15 mouse cellular contexts compared by ENCODE assay signal in the genomic region with DNA sequence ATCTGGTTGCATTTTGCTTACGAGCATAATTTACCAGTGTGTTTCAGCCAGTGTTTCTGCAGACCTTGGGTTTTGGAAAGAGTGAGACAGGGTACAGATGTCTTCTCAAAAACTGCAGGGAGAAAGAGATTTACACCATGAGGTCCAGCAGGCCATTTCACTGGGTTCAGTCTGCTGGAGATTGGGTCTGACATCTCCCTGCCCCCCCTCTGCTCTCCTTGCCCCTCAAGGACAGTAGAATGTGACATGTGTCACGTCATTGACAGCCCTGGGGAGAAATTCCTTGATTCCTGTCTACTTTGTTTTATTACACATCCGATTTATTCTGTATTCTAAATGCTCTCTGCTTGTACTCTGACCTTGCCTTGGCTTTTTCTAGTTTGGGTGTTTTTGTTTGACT. TPM values are rescaled to one million over a fixed set of nuclear protein-coding genes. Genes with fewer than 3 reads are reported as not detected.
A peak's percentile ranks its signal among the peaks of the same experiment; 100 is the strongest.
DNase-seq lines count a peak whose midpoint lies in the region; ATAC-seq and TF ChIP-seq lines count a peak whose summit lies in the region.
"Had no signal": no experiment of that assay in that cellular context is flagged by ENCODE, and none has a peak within 500 bp of the region (broad histone marks: within the 10 kb centered on the region; RNA-seq: fewer than 3 reads in every experiment).

No protein-coding gene starts in this region.

- intact Hi-C loops in left cerebral cortex, adult 2 months (cut with DNase I) = loop anchor here (5.0 kb wide), 3 partner anchors 182 to 417 kb away; no protein-coding TSS in a partner anchor
- intact Hi-C loops in left cerebral cortex, postnatal 4 days (cut with DNase I) = loop anchor here (5.0 to 10.0 kb wide), 3 partner anchors 120 to 417 kb away; no protein-coding TSS in a partner anchor
- intact Hi-C loops in gastrocnemius, postnatal 14 days (cut with DNase I; ENCODE audit: low total_unique reads) = loop anchor here (10.0 kb wide), 1 partner anchor 100 kb away; no protein-coding TSS in a partner anchor

- no peaks in the 10 kb centered on the region for H3K27me3 ChIP-seq in hindbrain, embryonic 12.5 days
- no peaks in the 10 kb centered on the region for H3K27me3 ChIP-seq in midbrain, embryonic 16.5 days (ENCODE audit: control insufficient read depth, insufficient read depth, low read depth, low read length)
- peaks cover 19% of the 10 kb centered on the region for H3K27me3 ChIP-seq in liver, embryonic 11.5 days (replicated peaks; ENCODE audit: control insufficient read depth, insufficient read depth, low read length)
- H3K27me3 ChIP-seq: embryonic facial prominence, embryonic 15.5 days had no signal

- H3K9me3 ChIP-seq in hindbrain, embryonic 12.5 days (replicated peaks) = no peaks in the 10 kb centered on the region
- no peaks in the 10 kb centered on the region for H3K9me3 ChIP-seq in midbrain, embryonic 16.5 days (replicated peaks; ENCODE audit: control insufficient read depth, low read length, poor library complexity, severe bottlenecking)
- H3K9me3 ChIP-seq in liver, embryonic 11.5 days (ENCODE audit: control insufficient read depth, low read length) = no peaks in the 10 kb centered on the region
- H3K9me3 ChIP-seq: embryonic facial prominence, embryonic 15.5 days; heart, embryonic 10.5 days; limb, embryonic 15.5 days had no signal

- peak overlapping the region; percentile 80 for H3K4me3 ChIP-seq in left cerebral cortex, adult 2 months
- peak overlapping the region; percentile 20 for H3K4me3 ChIP-seq in hindbrain, embryonic 12.5 days
- H3K4me3 ChIP-seq in midbrain, embryonic 16.5 days (ENCODE audit: low read depth, low read length) = peak overlapping the region; percentile 49
- H3K4me3 ChIP-seq in liver, embryonic 11.5 days (ENCODE audit: low read depth, low read length) = no peak overlapping the region
- H3K4me3 ChIP-seq: embryonic facial prominence, embryonic 15.5 days; heart, embryonic 10.5 days; limb, embryonic 15.5 days had no signal

- no peaks in the 10 kb centered on the region for H3K36me3 ChIP-seq in hindbrain, embryonic 12.5 days
- H3K36me3 ChIP-seq in midbrain, embryonic 16.5 days (ENCODE audit: control insufficient read depth, insufficient read depth, low read length) = no peaks in the 10 kb centered on the region
- no peaks in the 10 kb centered on the region for H3K36me3 ChIP-seq in liver, embryonic 11.5 days (ENCODE audit: control insufficient read depth, insufficient read depth, low read length)
- H3K36me3 ChIP-seq: embryonic facial prominence, embryonic 15.5 days; heart, embryonic 10.5 days; limb, embryonic 15.5 days had no signal

- ATAC-seq in hindbrain, embryonic 12.5 days (ENCODE audit: low FRiP score) = no peak
- ATAC-seq in midbrain, embryonic 16.5 days = no peak
- ATAC-seq in liver, embryonic 11.5 days (replicated peaks; ENCODE audit: low FRiP score) = no peak

- DNase-seq in adrenal gland, postnatal 14 days = peak; percentile 54
- no peak for DNase-seq in adrenal gland, postnatal 4 days (ENCODE audit: low spot score in 2 of 2)
- DNase-seq in left cerebral cortex, adult 2 months (ENCODE audit: extremely low spot score in 1 of 2, low spot score in 2 of 2) = no peak
- no peak for DNase-seq in left cerebral cortex, postnatal 4 days
- DNase-seq in liver, embryonic 11.5 days (ENCODE audit: low spot score) = no peak
- DNase-seq in gastrocnemius, postnatal 14 days = no peak
- DNase-seq: adrenal gland, adult 8-10 months; kidney, postnatal 14 days; layer of hippocampus, postnatal 36 days; lung, embryonic 14.5 days had no signal

- no peak overlapping the region for H3K9ac ChIP-seq in hindbrain, embryonic 12.5 days
- peak overlapping the region; percentile 55 for H3K9ac ChIP-seq in midbrain, embryonic 16.5 days (ENCODE audit: low read depth, low read length)
- no peak overlapping the region for H3K9ac ChIP-seq in liver, embryonic 11.5 days (ENCODE audit: low read depth, low read length)
- H3K9ac ChIP-seq: embryonic facial prominence, embryonic 15.5 days; limb, embryonic 15.5 days; lung, embryonic 14.5 days had no signal

- no peak for TF ChIP-seq CTCF in left cerebral cortex, adult 2 months (IDR thresholded peaks at IDR 0.05)

- H3K4me2 ChIP-seq in hindbrain, embryonic 12.5 days (replicated peaks) = peak overlapping the region; percentile 68
- H3K4me2 ChIP-seq in midbrain, embryonic 16.5 days (ENCODE audit: low read length) = peak overlapping the region; percentile 69
- H3K4me2 ChIP-seq in liver, embryonic 11.5 days = no peak overlapping the region
- H3K4me2 ChIP-seq: limb, embryonic 15.5 days; lung, embryonic 14.5 days had no signal

- 44% methylated on average over 3 of the region's 3 CpGs for WGBS in hindbrain, embryonic 12.5 days
- WGBS in midbrain, embryonic 16.5 days = 49% methylated on average over 3 of the region's 3 CpGs
- 71% methylated on average over 3 of the region's 3 CpGs for WGBS in liver, embryonic 11.5 days

- peak overlapping the region; percentile 36; the same call in 1 of the 2 replicates for H3K27ac ChIP-seq in left cerebral cortex, adult 2 months
- H3K27ac ChIP-seq in hindbrain, embryonic 12.5 days = no peak overlapping the region
- H3K27ac ChIP-seq in midbrain, embryonic 16.5 days (ENCODE audit: low read length) = no peak overlapping the region
- H3K27ac ChIP-seq in liver, embryonic 11.5 days (ENCODE audit: low read depth, low read length) = no peak overlapping the region
- H3K27ac ChIP-seq: embryonic facial prominence, embryonic 15.5 days; heart, embryonic 10.5 days; limb, embryonic 15.5 days had no signal

- H3K4me1 ChIP-seq in hindbrain, embryonic 12.5 days = peaks cover 13% of the 10 kb centered on the region
- peaks cover 21% of the 10 kb centered on the region for H3K4me1 ChIP-seq in midbrain, embryonic 16.5 days (ENCODE audit: control insufficient read depth, insufficient read depth, low read length)
- 0 out of 2 replicates have a peak, but pooled peaks cover 2% of the 10 kb centered on the region for H3K4me1 ChIP-seq in liver, embryonic 11.5 days (replicated peaks; ENCODE audit: control insufficient read depth, insufficient read depth, low read length)

RNA-seq across cellular contexts. Expression of gene Sgk1, which starts 2.5 kb away (rescaled TPM):
- 173 and 192 TPM in 2 replicates for total RNA-seq in adrenal gland, postnatal 14 days (2021)
- total RNA-seq in adrenal gland, postnatal 4 days (2021) = 100 to 1,000 TPM; 116 to 120 TPM
- 100 to 1,000 TPM; 104 to 135 TPM for total RNA-seq in left cerebral cortex, adult 2 months (2021)
- 10 to 100 TPM; 70.3 to 86.9 TPM for total RNA-seq in left cerebral cortex, postnatal 4 days (2021)
- polyA plus RNA-seq in hindbrain, embryonic 12.5 days (2016; fragmentation: Nextera tagmentation; extraction: Ambion mirVana) = 32.8 and 33.8 TPM in 2 replicates
- 47.9 and 53.4 TPM in 2 replicates for polyA plus RNA-seq in midbrain, embryonic 16.5 days (2015; fragmentation: Nextera tagmentation; extraction: Ambion mirVana)
- polyA plus RNA-seq in liver, embryonic 11.5 days (2014; fragmentation: Nextera tagmentation; extraction: Ambion mirVana) = 20.2 and 21.2 TPM in 2 replicates
- 100 to 1,000 TPM; 137 to 328 TPM for total RNA-seq in gastrocnemius, postnatal 14 days (2021)
